Mouse (Mus musculus): Measurements from ENCODE around the gene Map2k2. TPM values are rescaled to one million over a fixed set of nuclear protein-coding genes. Genes with fewer than 3 reads are reported as not detected.

The Map2k2 gene
- polyA plus RNA-seq, 1 experiment from 2014 or later = 197 TPM

- peak overlapping the region; percentile 71 for H3K4me2 ChIP-seq (replicated peaks)
- no peaks in the 10 kb centered on the region for H3K36me3 ChIP-seq
- peak; percentile 93 for ATAC-seq (ENCODE audit: insufficient number of reproducible peaks, low FRiP score, low TSS enrichment, low read depth)
- no peaks in the 10 kb centered on the region for H3K9me3 ChIP-seq (replicated peaks)
- peak overlapping the region; percentile 92 for H3K4me3 ChIP-seq (replicated peaks)
- H3K4me1 ChIP-seq = peaks cover 63% of the 10 kb centered on the region
- peak overlapping the region; percentile 99 for H3K27ac ChIP-seq (replicated peaks)
- peak overlapping the region; percentile 83 for H3K9ac ChIP-seq
- H3K27me3 ChIP-seq = peaks cover 15% of the 10 kb centered on the region
- WGBS = under 1% methylated on average over 78 of the region's 89 CpGs
Measured at GRCm38 (mm10) chr10:81137252-81138130, 31.8 kb downstream of the Map2k2 start.

GRCm38 (mm10) chr10:81138131-81138782 lies 32.5 kb downstream of the Map2k2 start:
- Histone ChIP-seq H3K27me3 (peaks cover 15% of the 10 kb centered on the region), H3K27ac (replicated peaks) (peak overlapping the region; percentile 91), H3K4me1 (peaks cover 71% of the 10 kb centered on the region), H3K36me3 (0 out of 2 replicates have a peak, but pooled peaks cover under 1% of the 10 kb centered on the region), H3K9ac (peak overlapping the region; percentile 83), H3K4me3 (replicated peaks) (peak overlapping the region; percentile 92), H3K9me3 (replicated peaks) (no peaks in the 10 kb centered on the region), H3K4me2 (replicated peaks) (peak overlapping the region; percentile 71)
- ATAC-seq (ENCODE audit: insufficient number of reproducible peaks, low FRiP score, low TSS enrichment, low read depth) = no peak
- WGBS = 1% methylated on average over 22 of the region's 24 CpGs

- Histone ChIP-seq H3K9ac (peak overlapping the region; percentile 83), H3K36me3 (peaks cover 8% of the 10 kb centered on the region), H3K4me2 (replicated peaks) (peak overlapping the region; percentile 71), H3K4me3 (replicated peaks) (peak overlapping the region; percentile 92), H3K27ac (replicated peaks) (peak overlapping the region; percentile 91), H3K27me3 (peaks cover 12% of the 10 kb centered on the region), H3K4me1 (peaks cover 71% of the 10 kb centered on the region), H3K9me3 (replicated peaks) (no peaks in the 10 kb centered on the region)
- WGBS = 43% methylated on average over 11 of the region's 11 CpGs
- no peak for ATAC-seq (ENCODE audit: insufficient number of reproducible peaks, low FRiP score, low TSS enrichment, low read depth)
Measured at GRCm38 (mm10) chr10:81138821-81139528, 33.3 kb downstream of the Map2k2 start.

- Histone ChIP-seq H3K9me3 (replicated peaks) (no peaks in the 10 kb centered on the region), H3K4me3 (replicated peaks) (peak overlapping the region; percentile 92), H3K27me3 (peaks cover 7% of the 10 kb centered on the region; the same call in 1 of the 2 replicates), H3K4me1 (peaks cover 68% of the 10 kb centered on the region), H3K9ac (peak overlapping the region; percentile 83; the same call in 1 of the 2 replicates), H3K27ac (replicated peaks) (peak overlapping the region; percentile 91; the same call in 1 of the 2 replicates), H3K36me3 (peaks cover 13% of the 10 kb centered on the region), H3K4me2 (replicated peaks) (peak overlapping the region; percentile 71)
- WGBS = 43% methylated on average over 4 of the region's 4 CpGs
- ATAC-seq (ENCODE audit: insufficient number of reproducible peaks, low FRiP score, low TSS enrichment, low read depth) = no peak
Measured at GRCm38 (mm10) chr10:81139529-81139846, 33.8 kb downstream of the Map2k2 start.

- Histone ChIP-seq H3K9ac (0 out of 2 replicates have a peak overlapping the region, but pooled peaks have one; percentile 21), H3K4me1 (peaks cover 69% of the 10 kb centered on the region)
Measured at GRCm38 (mm10) chr10:81140005-81140404, 34.3 kb downstream of the Map2k2 start.

GRCm38 (mm10) chr10:81140717-81141454 lies 35.2 kb downstream of the Map2k2 start:
- Histone ChIP-seq H3K4me2 (replicated peaks) (peak overlapping the region; percentile 71), H3K27ac (replicated peaks) (peak overlapping the region; percentile 91), H3K4me3 (replicated peaks) (peak overlapping the region; percentile 92), H3K4me1 (peaks cover 69% of the 10 kb centered on the region), H3K36me3 (peaks cover 26% of the 10 kb centered on the region), H3K9ac (no peak overlapping the region; the same call in none of the 2 replicates), H3K27me3 (no peaks in the 10 kb centered on the region), H3K9me3 (replicated peaks) (no peaks in the 10 kb centered on the region)
- WGBS = 58% methylated on average over 10 of the region's 10 CpGs
- ATAC-seq (ENCODE audit: insufficient number of reproducible peaks, low FRiP score, low TSS enrichment, low read depth) = no peak

More at GRCm38 (mm10) chr10:81140005-81140404, 34.3 kb downstream of the Map2k2 start:
- Histone ChIP-seq H3K4me3 (replicated peaks) (peak overlapping the region; percentile 92), H3K4me2 (replicated peaks) (peak overlapping the region; percentile 71), H3K36me3 (peaks cover 18% of the 10 kb centered on the region), H3K9me3 (replicated peaks) (no peaks in the 10 kb centered on the region), H3K27me3 (peaks cover 4% of the 10 kb centered on the region; the same call in 1 of the 2 replicates), H3K27ac (replicated peaks) (peak overlapping the region; percentile 91)
- ATAC-seq (ENCODE audit: insufficient number of reproducible peaks, low FRiP score, low TSS enrichment, low read depth) = no peak
- 39% methylated on average over 8 of the region's 8 CpGs for WGBS

- Histone ChIP-seq H3K4me2 (replicated peaks) (peak overlapping the region; percentile 71), H3K9ac (peak overlapping the region; percentile 6; the same call in 1 of the 2 replicates), H3K9me3 (replicated peaks) (no peaks in the 10 kb centered on the region), H3K36me3 (peaks cover 33% of the 10 kb centered on the region), H3K4me3 (replicated peaks) (0 out of 2 replicates have a peak overlapping the region, but pooled peaks have one; percentile 5), H3K27me3 (no peaks in the 10 kb centered on the region), H3K4me1 (peaks cover 75% of the 10 kb centered on the region), H3K27ac (replicated peaks) (peak overlapping the region; percentile 91)
- WGBS = 70% methylated on average over 7 of the region's 7 CpGs
- no peak for ATAC-seq (ENCODE audit: insufficient number of reproducible peaks, low FRiP score, low TSS enrichment, low read depth)
Measured at GRCm38 (mm10) chr10:81141455-81142210, 35.9 kb downstream of the Map2k2 start.

- ATAC-seq (ENCODE audit: insufficient number of reproducible peaks, low FRiP score, low TSS enrichment, low read depth) = no peak
- Histone ChIP-seq H3K4me2 (replicated peaks) (0 out of 2 replicates have a peak overlapping the region, but pooled peaks have one; percentile 4), H3K4me3 (replicated peaks) (no peak overlapping the region), H3K27me3 (no peaks in the 10 kb centered on the region), H3K9ac (no peak overlapping the region), H3K36me3 (peaks cover 43% of the 10 kb centered on the region), H3K4me1 (peaks cover 75% of the 10 kb centered on the region), H3K9me3 (replicated peaks) (no peaks in the 10 kb centered on the region), H3K27ac (replicated peaks) (peak overlapping the region; percentile 58)
- 52% methylated on average over 5 of the region's 5 CpGs for WGBS
Measured at GRCm38 (mm10) chr10:81142551-81142981, 36.9 kb downstream of the Map2k2 start.

- H3K27ac ChIP-seq (replicated peaks) = peak overlapping the region; percentile 58
- no peak overlapping the region for H3K4me2 ChIP-seq (replicated peaks)
- H3K36me3 ChIP-seq = peaks cover 49% of the 10 kb centered on the region
- 92% methylated on average over 7 of the region's 7 CpGs for WGBS
- H3K27me3 ChIP-seq = no peaks in the 10 kb centered on the region
- no peak for ATAC-seq (ENCODE audit: insufficient number of reproducible peaks, low FRiP score, low TSS enrichment, low read depth)
- peaks cover 75% of the 10 kb centered on the region for H3K4me1 ChIP-seq
- no peak overlapping the region for H3K4me3 ChIP-seq (replicated peaks)
- no peaks in the 10 kb centered on the region for H3K9me3 ChIP-seq (replicated peaks)
- H3K9ac ChIP-seq = no peak overlapping the region
Measured at GRCm38 (mm10) chr10:81143157-81143633, 37.5 kb downstream of the Map2k2 start.

Measured in embryonic facial prominence, embryonic 15.5 days (tissue).